Mouse (Mus musculus) stomach, postnatal 0 days (tissue): ENCODE measurements around the gene Ptch1. TPM values are rescaled to one million over a fixed set of nuclear protein-coding genes. Genes with fewer than 3 reads are reported as not detected.

Source experiments
- ATAC-seq: fragments of 200-750 bp; cut with Nextera tagmentation; 2 replicates; pipeline ENCODE4 v1.8.0; 2017; ENCODE audit not compliant: low FRiP score, low TSS enrichment
- DNase-seq: peaks from one replicate; pipeline ENCODE4 v3.0.0-alpha.2; 2016; ENCODE audit warnings: low spot score
- H3K27ac ChIP-seq: fragments of 300-500 bp; sonication (generic); replicated peaks from 2 replicates; pipeline ENCODE4 v1.5.1; 2014; ENCODE audit warnings: mild to moderate bottlenecking, control low read depth
- H3K27me3 ChIP-seq: fragments of 300-500 bp; sonication (generic); 2 replicates; pipeline ENCODE4 v1.6.1; 2014; ENCODE audit warnings: low read length; ENCODE audit not compliant: control insufficient read depth, insufficient read depth
- H3K36me3 ChIP-seq: fragments of 300-500 bp; sonication (generic); 2 replicates; pipeline ENCODE4 v1.6.1; 2014; ENCODE audit warnings: low read length, mixed read lengths; ENCODE audit not compliant: control insufficient read depth, insufficient read depth
- H3K4me1 ChIP-seq: fragments of 300-500 bp; sonication (generic); replicated peaks from 2 replicates; pipeline ENCODE4 v1.6.1; 2014; ENCODE audit warnings: antibody characterized with exemption; ENCODE audit not compliant: control insufficient read depth, insufficient read depth
- H3K4me2 ChIP-seq: fragments of 300-500 bp; sonication (generic); replicated peaks from 2 replicates; pipeline ENCODE4 v1.6.1; 2014; ENCODE audit warnings: low read depth, mild to moderate bottlenecking, control low read depth, moderate library complexity
- H3K4me3 ChIP-seq: fragments of 300-500 bp; sonication (generic); 2 replicates; pipeline ENCODE4 v1.5.1; 2014; ENCODE audit warnings: low read depth, low read length, control low read depth
- H3K9ac ChIP-seq: fragments of 300-500 bp; sonication (generic); 2 replicates; pipeline ENCODE4 v1.6.1; 2014; ENCODE audit warnings: mild to moderate bottlenecking, low read length, control low read depth, mixed read lengths
- H3K9me3 ChIP-seq: fragments of 300-500 bp; sonication (generic); 2 replicates; pipeline ENCODE4 v1.6.1; 2016; ENCODE audit warnings: low read length; ENCODE audit not compliant: control insufficient read depth
- CTCF ChIP-seq: IDR thresholded peaks from 2 replicates; pipeline ENCODE4 v1.5.1; 2016; ENCODE audit warnings: antibody characterized with exemption, low read depth, mild to moderate bottlenecking, moderate library complexity
- EP300 ChIP-seq: optimal IDR thresholded peaks from 2 replicates; pipeline ENCODE3; 2016; ENCODE audit warnings: antibody characterized with exemption
- WGBS: fragments of 180-500 bp; shearing (Covaris S2); extraction: QIAGEN DNeasy Blood & Tissue Kit; methylation state at CpG from one replicate; pipeline ENCODE4 v1.1.7; 2014; 5-methylcytosine and 5-hydroxymethylcytosine counted together
- polyA plus RNA-seq: library from polyadenylated mRNA; unstranded; fragments of >200 nt; fragmentation: Nextera tagmentation; extraction: Ambion mirVana; gene quantifications from 2 replicates; pipeline ENCODE4 v1.2.1, GENCODE M21; 2015

Ptch1 gene
- 8.4 and 8.5 TPM in 2 replicates for polyA plus RNA-seq

- ATAC-seq, result peak; percentile 65
- H3K9me3 ChIP-seq, result no peaks in the 10 kb centered on the region
- H3K27me3 ChIP-seq, result no peaks in the 10 kb centered on the region
- no peaks in the 10 kb centered on the region for H3K36me3 ChIP-seq
- peak within 1 kb of the TSS; percentile 99 for H3K4me2 ChIP-seq
- H3K4me1 ChIP-seq, result peaks cover 3% of the 10 kb centered on the region; the same call in 1 of the 2 replicates
- peak within 1 kb of the TSS; percentile 72 for H3K4me3 ChIP-seq
- H3K27ac ChIP-seq, result peak within 1 kb of the TSS; percentile 88
- whole genome bisulfite sequencing, result 1% methylated on average over 42 of the region's 44 CpGs
- TF ChIP-seq CTCF, result peak; percentile 38
- no peak for TF ChIP-seq EP300
- H3K9ac ChIP-seq, result peak within 1 kb of the TSS; percentile 81
- peak; percentile 45 for DNase-seq
Observed at GRCm38 (mm10) chr13:63573256-63573835, at the start of gene Ptch1. TSS of gene Ptch1 (minus strand) at chr13:63573598.

DNA sequence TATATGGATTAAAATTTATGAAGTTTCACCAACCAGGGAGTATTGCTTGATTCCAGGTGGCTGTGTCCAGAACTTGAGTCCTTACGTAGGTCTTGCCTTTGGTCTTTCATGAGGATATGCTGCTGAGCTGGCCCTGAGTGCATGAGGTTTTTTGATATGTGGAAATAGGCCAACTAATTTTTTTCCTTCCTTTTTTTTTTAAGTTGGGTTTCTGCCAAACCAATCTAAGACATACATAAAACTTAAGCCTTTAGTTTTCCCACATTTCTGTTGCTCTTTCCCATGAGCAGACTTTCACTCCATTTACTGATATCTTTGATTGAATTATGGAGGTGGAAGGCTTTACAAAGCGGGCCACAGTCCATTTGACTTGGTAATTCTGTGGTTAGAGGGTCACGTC is 47.9 kb upstream of the Ptch1 start:
- H3K9me3 ChIP-seq, result no peaks in the 10 kb centered on the region
- DNase-seq, result no peak
- TF ChIP-seq CTCF, result no peak
- TF ChIP-seq EP300, result no peak
- 67% methylated on average over 3 of the region's 3 CpGs for WGBS
- no peaks in the 10 kb centered on the region for H3K27me3 ChIP-seq
- no peaks in the 10 kb centered on the region for H3K4me1 ChIP-seq
- H3K4me3 ChIP-seq, result no peak overlapping the region
- H3K9ac ChIP-seq, result no peak overlapping the region
- no peak for ATAC-seq
- no peak overlapping the region for H3K27ac ChIP-seq
- no peaks in the 10 kb centered on the region for H3K36me3 ChIP-seq
- no peak overlapping the region for H3K4me2 ChIP-seq

DNA sequence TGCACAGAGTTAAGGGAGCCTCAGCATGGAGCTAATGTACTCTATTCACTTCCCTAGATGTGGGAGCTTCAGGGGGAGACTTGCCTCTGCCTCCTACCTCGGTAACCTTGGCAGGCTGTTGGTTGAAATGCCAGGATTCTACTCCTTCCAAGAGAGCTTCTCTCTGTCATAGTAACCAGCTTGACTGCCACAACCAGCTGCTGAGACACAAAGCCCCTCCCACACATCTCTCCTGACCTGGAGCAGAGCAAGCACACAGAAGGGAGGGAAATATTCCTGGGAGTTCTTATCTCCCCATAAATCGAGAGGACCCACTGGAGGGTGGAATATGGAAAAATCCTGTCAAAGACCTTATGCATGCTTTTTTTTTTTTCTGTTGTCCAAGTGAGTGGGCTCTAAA is 39.8 kb upstream of the Ptch1 start:
- WGBS, result 47% methylated on average over 2 of the region's 2 CpGs
- DNase-seq, result no peak
- TF ChIP-seq CTCF, result no peak
- no peak overlapping the region for H3K4me3 ChIP-seq
- no peak overlapping the region for H3K9ac ChIP-seq
- H3K27ac ChIP-seq, result no peak overlapping the region
- no peaks in the 10 kb centered on the region for H3K4me1 ChIP-seq
- H3K36me3 ChIP-seq, result no peaks in the 10 kb centered on the region
- H3K4me2 ChIP-seq, result no peak overlapping the region
- H3K9me3 ChIP-seq, result no peaks in the 10 kb centered on the region
- ATAC-seq, result no peak
- no peaks in the 10 kb centered on the region for H3K27me3 ChIP-seq

DNA sequence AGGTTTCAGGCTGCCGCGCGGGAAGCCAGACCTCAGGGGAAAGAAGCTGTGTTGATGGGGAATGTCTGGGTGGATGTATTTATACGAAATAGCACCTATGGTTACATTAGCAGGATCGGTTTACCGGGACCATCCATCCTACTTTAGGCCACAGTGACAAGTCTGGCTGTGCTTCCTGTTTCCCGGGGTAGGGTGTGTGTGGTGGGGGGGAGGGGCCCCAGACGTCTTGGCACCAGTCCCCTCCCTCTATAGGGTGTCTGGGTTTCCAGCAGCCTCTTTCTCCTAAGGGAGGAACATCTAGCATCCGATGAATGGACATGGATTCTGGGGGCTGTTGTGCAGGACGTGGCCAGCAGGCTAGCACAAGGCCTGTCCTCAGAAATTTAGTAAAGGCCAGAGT is 36.3 kb upstream of the Ptch1 start:
- no peak overlapping the region for H3K4me2 ChIP-seq

DNA sequence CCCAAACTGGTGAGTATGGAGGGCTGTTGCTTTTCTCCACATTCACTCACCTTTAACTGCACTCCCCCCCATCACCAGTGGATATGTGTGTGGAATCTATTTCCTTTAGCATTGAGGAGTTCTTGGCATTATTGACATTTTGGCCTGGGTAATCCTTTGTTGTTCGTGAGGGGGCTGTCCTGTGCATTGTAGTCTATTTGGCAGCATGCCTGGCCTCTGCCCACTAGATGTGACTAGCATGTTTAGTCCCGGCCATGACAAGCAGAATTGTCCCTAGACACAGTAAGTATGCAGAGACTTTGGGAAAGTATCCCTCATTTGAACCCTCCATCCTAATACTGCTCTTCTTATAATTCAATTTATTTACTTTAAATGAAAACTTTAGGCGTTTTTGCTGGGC is 24.2 kb upstream of the Ptch1 start:
- no peak for DNase-seq
- Histone ChIP-seq H3K27me3 (no peaks in the 10 kb centered on the region), H3K36me3 (no peaks in the 10 kb centered on the region), H3K4me3 (no peak overlapping the region), H3K9ac (no peak overlapping the region), H3K4me2 (no peak overlapping the region), H3K27ac (no peak overlapping the region), H3K4me1 (no peaks in the 10 kb centered on the region), H3K9me3 (no peaks in the 10 kb centered on the region)
- no peak for ATAC-seq
- TF ChIP-seq EP300 (no peak), CTCF (no peak)
- WGBS, result 55% methylated on average over 3 of the region's 3 CpGs

More for the DNA sequence above, 36.3 kb upstream of the Ptch1 start:
- ATAC-seq (no peak), DNase-seq (peak; percentile 15)
- Histone ChIP-seq H3K27me3 (no peaks in the 10 kb centered on the region), H3K36me3 (no peaks in the 10 kb centered on the region), H3K27ac (no peak overlapping the region), H3K4me1 (no peaks in the 10 kb centered on the region), H3K9ac (no peak overlapping the region), H3K4me3 (no peak overlapping the region), H3K9me3 (no peaks in the 10 kb centered on the region)
- TF ChIP-seq CTCF (0 out of 2 replicates have a peak, but pooled peaks have one; percentile 13), EP300 (no peak)
- 23% methylated on average over 10 of the region's 10 CpGs for WGBS

- WGBS, result 66% methylated on average over 7 of the region's 7 CpGs
- H3K9me3 ChIP-seq, result no peaks in the 10 kb centered on the region
- DNase-seq (no peak), ATAC-seq (no peak)
- TF ChIP-seq EP300 (no peak), CTCF (no peak)
- no peaks in the 10 kb centered on the region for H3K27me3 ChIP-seq
- H3K4me2 ChIP-seq, result no peak overlapping the region
- H3K36me3 ChIP-seq, result no peaks in the 10 kb centered on the region
- H3K27ac ChIP-seq, result no peak overlapping the region
- no peak overlapping the region for H3K4me3 ChIP-seq
- H3K4me1 ChIP-seq, result no peaks in the 10 kb centered on the region
- H3K9ac ChIP-seq, result no peak overlapping the region
Observed at GRCm38 (mm10) chr13:63595869-63596268, 22.5 kb upstream of the Ptch1 start.
